Mouse (Mus musculus) leukemia stem cell, adult 10-12 weeks (primary cell): ENCODE results near the gene Acap1. TPM values are rescaled to one million over a fixed set of nuclear protein-coding genes. Genes with fewer than 3 reads are reported as not detected.

Experiments used
- polyA plus RNA-seq: library from polyadenylated mRNA; stranded (reverse); fragments of >175 nt; gene quantifications from 2 replicates; pipeline ENCODE4 v1.2.3, GENCODE M21; 2012; ENCODE audit warnings: low replicate concordance

Acap1 gene
- polyA plus RNA-seq = 28.9 and 53.7 TPM in 2 replicates

DNA sequence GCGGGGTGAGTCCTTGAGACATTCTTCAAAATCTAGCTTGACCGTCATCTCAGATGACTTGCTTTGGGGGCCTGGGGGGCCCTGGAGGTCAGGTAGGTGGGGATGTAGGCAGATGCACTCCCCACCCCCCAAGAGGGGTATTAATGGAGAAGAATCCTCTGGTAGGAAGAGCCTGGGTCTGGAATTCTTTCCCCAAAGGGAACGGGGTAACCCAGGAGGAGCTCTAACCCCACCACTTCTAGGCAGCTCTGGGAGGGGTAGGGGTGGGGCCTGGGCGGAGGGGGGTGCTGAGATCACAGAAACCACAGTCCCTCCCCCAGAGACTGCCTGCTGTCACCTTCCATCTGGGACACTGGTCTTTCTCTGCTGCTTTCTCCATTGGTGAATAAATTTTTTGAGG lies at the start of gene Acap1:
Gene Acap1, minus strand, starts transcription at position 249 of the 400 bp plus-strand sequence.

DNA sequence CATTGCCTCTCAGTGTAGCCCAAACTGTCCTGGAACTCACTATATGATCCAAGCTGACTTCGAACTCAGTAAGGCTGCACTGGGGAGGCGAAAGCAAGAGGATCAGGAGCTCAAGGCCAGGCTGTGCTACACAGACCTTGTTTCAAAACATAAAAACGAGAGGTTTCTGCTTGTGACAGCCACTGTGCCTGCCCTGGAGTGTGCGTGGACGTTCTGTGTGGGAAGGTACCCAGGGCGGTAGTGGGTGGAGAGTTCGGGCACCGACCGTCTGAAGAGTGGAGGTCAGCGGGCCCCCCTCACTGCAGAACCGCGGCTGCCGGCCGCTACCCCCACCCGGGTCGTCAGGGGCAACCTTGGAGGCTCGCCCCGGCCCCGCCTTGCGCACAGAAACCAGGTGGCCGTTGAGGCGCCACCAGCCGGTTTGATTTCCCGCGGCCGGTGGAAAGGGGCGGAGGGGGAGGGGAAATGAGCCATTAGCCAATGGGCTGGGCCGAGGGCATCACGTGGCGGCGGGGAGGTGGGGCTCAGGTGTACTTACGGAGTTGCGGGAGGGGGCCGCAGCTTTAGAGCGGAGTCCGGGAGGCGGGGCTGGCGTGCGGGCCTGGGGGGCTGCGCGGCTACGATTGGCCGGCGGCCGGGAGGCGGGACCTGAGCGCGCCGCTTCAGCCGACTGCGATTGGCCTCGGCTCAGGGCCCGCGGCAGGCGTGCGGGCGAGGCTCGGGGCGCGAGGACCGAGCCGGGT lies 40.0 kb upstream of the Acap1 start, which contains the start of gene Ybx2:
Gene Ybx2, plus strand, starts transcription at position 660 of the 743 bp plus-strand sequence.

DNA sequence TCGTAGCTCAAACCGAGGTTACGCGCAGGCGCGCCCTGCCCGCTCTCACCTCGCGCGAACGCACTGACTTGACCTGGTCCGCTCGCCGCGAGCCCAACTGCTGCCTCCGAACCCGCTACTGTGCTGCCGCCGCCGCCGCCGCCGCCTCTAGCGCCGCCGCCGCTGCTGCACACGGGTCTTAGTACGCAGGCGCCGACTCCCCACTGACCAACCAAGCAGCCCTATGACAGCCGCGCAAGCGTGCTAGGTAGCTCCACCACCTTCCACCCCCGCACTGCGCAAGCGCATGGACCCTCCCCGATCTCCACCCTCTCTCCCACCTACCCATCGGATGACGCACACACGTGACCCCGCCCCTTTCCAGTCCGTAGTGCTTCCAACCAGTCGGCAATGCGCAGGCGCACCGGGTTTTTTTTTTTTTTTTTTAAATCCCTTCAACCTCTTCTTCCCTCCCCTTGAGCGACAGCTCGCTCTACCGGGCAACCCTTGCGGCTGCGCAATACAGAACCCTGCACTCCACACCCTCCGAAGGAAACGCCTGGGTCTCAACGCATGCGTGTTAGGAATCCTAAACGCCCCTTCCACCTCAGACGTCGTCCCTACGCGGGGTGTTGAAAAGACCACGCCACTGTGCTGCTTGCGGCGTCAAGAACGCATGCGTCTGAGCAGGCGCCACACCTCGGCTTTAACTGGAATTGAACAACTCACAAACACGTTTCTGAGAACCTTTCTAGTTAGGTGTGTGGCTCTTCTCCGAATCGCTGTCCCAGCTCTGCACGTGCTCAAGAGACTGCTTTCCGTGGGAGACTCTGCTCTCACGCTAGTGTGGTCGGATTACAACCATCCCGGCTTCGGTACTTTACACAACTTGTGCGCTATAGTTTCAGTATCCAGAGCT lies 26.0 kb upstream of the Acap1 start, which contains the start of gene Eif5a:
Gene Eif5a, minus strand, starts transcription at position 845 of the 898 bp plus-strand sequence.

DNA sequence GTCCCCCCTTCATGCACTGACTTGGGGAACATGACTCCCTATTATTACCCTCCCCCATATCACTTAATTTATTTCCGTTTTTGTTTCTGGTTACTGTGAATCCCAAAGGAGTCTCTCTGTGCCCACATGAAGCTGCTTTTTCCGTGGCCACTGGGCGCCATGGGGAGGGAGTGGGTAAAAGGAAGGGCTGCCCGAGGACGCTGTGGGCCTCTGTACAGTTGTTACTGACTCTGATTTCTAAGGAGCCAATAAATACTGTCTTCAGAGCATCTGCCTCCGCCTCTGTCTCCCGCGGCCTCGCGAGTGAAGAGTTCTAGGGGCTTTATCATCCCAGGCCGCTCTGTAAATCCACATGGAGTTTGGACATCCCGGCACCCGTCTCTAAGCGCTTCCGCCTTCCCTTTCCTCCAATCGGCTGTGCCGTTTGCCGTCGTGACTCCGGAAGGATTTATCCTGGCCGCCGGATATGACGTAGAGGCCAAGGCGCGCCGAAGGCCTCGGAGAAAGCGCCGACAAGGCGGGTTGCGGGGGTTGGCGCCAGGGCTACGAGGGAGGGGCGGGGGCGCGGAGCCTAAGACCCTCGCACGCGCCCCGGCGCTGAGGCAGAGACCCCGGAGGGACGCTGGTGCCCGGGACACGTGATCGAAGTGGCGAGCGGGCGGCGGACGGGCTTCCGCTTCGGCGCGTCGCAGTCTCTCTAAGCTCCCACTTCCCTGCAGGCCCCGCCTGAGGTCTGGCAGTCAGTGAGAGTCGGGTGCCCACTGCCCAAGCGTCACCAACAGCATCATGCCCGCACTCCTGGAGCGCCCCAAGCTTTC lies 18.4 kb upstream of the Acap1 start, which contains the start of gene Gps2:
Gene Gps2, plus strand, starts transcription at position 335 of the 818 bp plus-strand sequence.

GRCm38 (mm10) chr11:69900471-69901405 lies 5.4 kb upstream of the Acap1 start, which contains the start of the genes 2810408A11Rik and Neurl4:
TSS of gene 2810408A11Rik (minus strand) at chr11:69900987.
TSS of gene Neurl4 (plus strand) at chr11:69901072.

DNA sequence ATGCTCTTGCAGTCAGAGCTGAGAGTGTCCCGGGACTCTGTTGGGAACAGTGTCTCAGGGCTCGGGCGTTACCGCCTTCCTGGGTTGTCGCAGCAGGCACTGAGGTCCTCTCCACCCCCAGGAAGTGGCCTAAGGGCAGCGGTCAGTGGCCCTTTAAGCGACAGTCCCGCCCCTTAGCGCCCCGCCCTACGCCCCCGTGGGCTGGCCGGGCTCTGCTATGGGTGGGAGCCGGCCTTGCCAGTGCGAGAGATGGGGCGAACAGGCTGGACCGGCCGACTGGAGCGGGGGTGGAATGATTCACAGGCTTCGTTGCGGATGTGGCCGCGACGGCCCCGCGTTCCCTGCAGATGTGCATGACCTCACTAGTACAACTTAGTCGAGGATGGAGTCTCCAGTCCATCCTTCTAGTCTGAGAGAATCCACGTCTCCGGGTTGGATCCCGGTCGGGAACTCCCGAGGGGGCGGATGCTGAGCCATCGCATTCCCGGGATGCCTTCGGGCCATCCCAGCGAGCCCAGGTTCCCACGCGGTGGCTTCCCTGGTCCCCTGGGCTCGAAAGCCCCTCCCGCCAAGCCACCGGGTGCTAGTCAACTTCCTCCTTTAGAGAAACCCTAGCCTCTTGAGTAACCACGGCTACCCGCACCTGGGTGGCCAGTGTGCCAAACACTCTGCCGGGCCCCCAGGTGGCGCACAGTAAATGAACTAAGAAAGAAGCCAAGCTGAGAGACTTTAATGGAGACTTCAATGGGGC lies 14.3 kb downstream of the Acap1 start, which contains the start of gene Kctd11:
Gene Kctd11, minus strand, starts transcription at position 554 of the 751 bp plus-strand sequence.

GRCm38 (mm10) chr11:69877878-69878277 lies 17.5 kb downstream of the Acap1 start, which contains the start of gene Tmem95:
TSS of gene Tmem95 (minus strand) at chr11:69878018.

GRCm38 (mm10) chr11:69858113-69858998 lies 37.0 kb downstream of the Acap1 start, which contains the start of gene Tnk1:
TSS of gene Tnk1 (minus strand) at chr11:69858730.

GRCm38 (mm10) chr11:69846198-69846680 lies 49.1 kb downstream of the Acap1 start, which contains the start of gene Plscr3:
TSS of gene Plscr3 (plus strand) at chr11:69846376.

DNA sequence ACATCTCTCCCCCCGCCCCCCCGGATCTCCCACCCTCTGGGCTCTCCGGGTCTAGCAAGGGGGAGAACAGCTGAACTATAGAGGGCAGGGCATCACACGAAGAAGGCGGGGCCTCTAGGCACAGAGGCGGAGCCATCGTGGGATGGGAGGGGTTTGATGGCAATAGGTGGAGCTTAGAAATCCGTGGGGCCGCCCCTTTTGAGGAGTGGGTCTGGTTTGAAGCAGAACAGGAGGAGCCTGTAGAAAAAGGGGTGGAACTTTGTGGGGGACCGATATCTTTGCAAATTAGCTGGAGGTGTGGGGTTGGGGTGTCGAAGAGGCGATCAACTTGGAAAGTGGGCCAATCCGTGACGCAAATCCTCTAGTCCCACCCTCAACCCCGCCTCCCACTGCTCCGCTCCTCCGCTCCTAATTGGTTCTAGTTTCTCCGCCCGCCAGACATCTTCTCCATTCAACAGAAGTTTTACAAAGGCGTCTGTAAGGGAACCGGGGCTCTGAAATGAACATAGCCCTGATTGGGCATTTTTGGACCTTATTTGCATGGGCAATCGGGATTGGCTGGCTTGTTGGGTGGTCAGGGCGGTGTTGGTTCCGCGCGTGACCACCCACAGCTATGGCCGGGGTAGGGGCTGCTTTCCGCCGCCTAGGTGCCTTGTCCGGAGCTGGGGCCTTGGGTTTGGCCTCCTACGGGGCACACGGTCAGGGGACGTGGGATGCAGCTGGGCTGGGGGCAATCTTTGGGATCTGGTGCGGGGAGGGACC lies 57.2 kb downstream of the Acap1 start, which contains the start of gene Tmem256:
Gene Tmem256, plus strand, starts transcription at position 563 of the 762 bp plus-strand sequence.

GRCm38 (mm10) chr11:69837604-69837951 lies 57.8 kb downstream of the Acap1 start, which contains the start of gene Nlgn2:
TSS of gene Nlgn2 (minus strand) at chr11:69837784.

Other genes starting within 250 kb of the Acap1 start
- 0.44 TPM in 1 of 2 replicates, not detected in the other for gene Sox15, start 240.2 kb downstream of the Acap1 start, polyA plus RNA-seq
- gene Mpdu1, start 232.9 kb downstream of the Acap1 start, polyA plus RNA-seq = 24.1 and 29.9 TPM in 2 replicates
- gene Cd68, start 229.4 kb downstream of the Acap1 start, polyA plus RNA-seq = 26.6 and 82.4 TPM in 2 replicates
- gene Eif4a1, start 223.1 kb downstream of the Acap1 start, polyA plus RNA-seq = 226 and 408 TPM in 2 replicates
- gene Senp3, start 213.5 kb downstream of the Acap1 start, polyA plus RNA-seq = 128 and 137 TPM in 2 replicates
- 2.3 and 5.0 TPM in 2 replicates for gene Tnfsf13, start 209.8 kb downstream of the Acap1 start, polyA plus RNA-seq
- gene Tnfsf12, start 199.7 kb downstream of the Acap1 start, polyA plus RNA-seq = 9.0 and 9.7 TPM in 2 replicates
- 6.6 and 8.1 TPM in 2 replicates for gene Tnfsfm13, start 199.4 kb downstream of the Acap1 start, polyA plus RNA-seq
- 92.9 and 194 TPM in 2 replicates for gene Polr2a, start 136.9 kb downstream of the Acap1 start, polyA plus RNA-seq
- not detected in 2 replicates for gene Slc35g3, start 133.6 kb downstream of the Acap1 start, polyA plus RNA-seq
- gene Zbtb4, start 129.6 kb downstream of the Acap1 start, polyA plus RNA-seq = 38.9 and 47.4 TPM in 2 replicates
- gene Chrnb1, start 99.6 kb downstream of the Acap1 start, polyA plus RNA-seq = 0.18 and 0.20 TPM in 2 replicates
- 0.07 and 0.47 TPM in 2 replicates for gene Fgf11, start 93.7 kb downstream of the Acap1 start, polyA plus RNA-seq
- gene Tmem102, start 89.9 kb downstream of the Acap1 start, polyA plus RNA-seq = not detected in 2 replicates
- gene Gm39566, start 80.2 kb downstream of the Acap1 start, polyA plus RNA-seq = 0.07 TPM in 1 of 2 replicates, not detected in the other
- gene Spem2, start 77.1 kb downstream of the Acap1 start, polyA plus RNA-seq = not detected in 2 replicates
- gene Spem1, start 73.4 kb downstream of the Acap1 start, polyA plus RNA-seq = not detected in 2 replicates
- 3.7 and 5.0 TPM in 2 replicates for gene Nlgn2, start 57.8 kb downstream of the Acap1 start, polyA plus RNA-seq
- gene Tmem256, start 57.0 kb downstream of the Acap1 start, polyA plus RNA-seq = 531 and 1,176 TPM in 2 replicates
- gene Plscr3, start 49.2 kb downstream of the Acap1 start, polyA plus RNA-seq = 64.9 and 78.2 TPM in 2 replicates
- 2.0 and 2.3 TPM in 2 replicates for gene Tnk1, start 36.8 kb downstream of the Acap1 start, polyA plus RNA-seq
- gene Tmem95, start 17.5 kb downstream of the Acap1 start, polyA plus RNA-seq = not detected in 2 replicates
- 1.4 and 2.2 TPM in 2 replicates for gene Kctd11, start 14.1 kb downstream of the Acap1 start, polyA plus RNA-seq
- gene 2810408A11Rik, start 5.4 kb upstream of the Acap1 start, polyA plus RNA-seq = 0.18 and 0.33 TPM in 2 replicates
- 131 and 182 TPM in 2 replicates for gene Neurl4, start 5.5 kb upstream of the Acap1 start, polyA plus RNA-seq
- 157 and 339 TPM in 2 replicates for gene Gps2, start 18.3 kb upstream of the Acap1 start, polyA plus RNA-seq
- gene Eif5a, start 26.4 kb upstream of the Acap1 start, polyA plus RNA-seq = 1,855 and 2,103 TPM in 2 replicates
- gene Ybx2, start 40.3 kb upstream of the Acap1 start, polyA plus RNA-seq = 0.99 TPM in 1 of 2 replicates, not detected in the other
- 2.4 and 14.7 TPM in 2 replicates for gene Slc2a4, start 52.6 kb upstream of the Acap1 start, polyA plus RNA-seq
- gene Cldn7, start 69.2 kb upstream of the Acap1 start, polyA plus RNA-seq = 0.62 TPM in 1 of 2 replicates, not detected in the other
- 151 and 407 TPM in 2 replicates for gene Ctdnep1, start 85.6 kb upstream of the Acap1 start, polyA plus RNA-seq
- 7.0 and 11.8 TPM in 2 replicates for gene Elp5, start 87.0 kb upstream of the Acap1 start, polyA plus RNA-seq
- gene Gabarap, start 95.6 kb upstream of the Acap1 start, polyA plus RNA-seq = 126 and 157 TPM in 2 replicates
- 43.8 and 51.3 TPM in 2 replicates for gene Phf23, start 100.2 kb upstream of the Acap1 start, polyA plus RNA-seq
- gene Dvl2, start 105.1 kb upstream of the Acap1 start, polyA plus RNA-seq = 32.3 and 38.3 TPM in 2 replicates
- 24.5 and 26.3 TPM in 2 replicates for gene Acadvl, start 119.9 kb upstream of the Acap1 start, polyA plus RNA-seq
- gene Dlg4, start 121.4 kb upstream of the Acap1 start, polyA plus RNA-seq = 4.8 and 5.4 TPM in 2 replicates
- gene Asgr1, start 158.5 kb upstream of the Acap1 start, polyA plus RNA-seq = not detected in 2 replicates
- not detected in 2 replicates for gene Asgr2, start 197.1 kb upstream of the Acap1 start, polyA plus RNA-seq
- not detected in 2 replicates for gene Mgl2, start 234.8 kb upstream of the Acap1 start, polyA plus RNA-seq